Mouse (Mus musculus): ENCODE data around the gene Trappc3l.

Gene Trappc3l

DNA sequence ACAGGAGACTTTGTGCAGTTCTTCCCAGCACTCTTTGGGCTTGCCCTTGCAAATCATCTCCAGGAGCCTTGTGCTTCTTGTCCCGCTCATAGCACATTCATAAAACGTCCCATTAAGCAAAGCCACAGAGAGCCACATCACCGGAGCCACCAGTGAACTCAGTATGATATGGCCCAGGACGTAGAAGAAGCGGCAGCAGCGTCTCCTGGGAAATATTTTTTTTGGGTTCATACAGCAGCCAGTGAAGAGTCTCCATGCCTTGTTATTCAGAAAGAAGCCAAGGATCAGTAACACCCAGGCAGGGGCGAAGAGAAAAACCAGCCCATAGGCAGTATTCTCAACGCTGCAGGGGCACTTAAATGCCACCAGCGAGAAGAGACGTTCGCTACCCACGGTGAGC is 58.6 kb downstream of the Trappc3l start:
- no peak for DNase-seq (ENCODE audit: low read depth)

DNA sequence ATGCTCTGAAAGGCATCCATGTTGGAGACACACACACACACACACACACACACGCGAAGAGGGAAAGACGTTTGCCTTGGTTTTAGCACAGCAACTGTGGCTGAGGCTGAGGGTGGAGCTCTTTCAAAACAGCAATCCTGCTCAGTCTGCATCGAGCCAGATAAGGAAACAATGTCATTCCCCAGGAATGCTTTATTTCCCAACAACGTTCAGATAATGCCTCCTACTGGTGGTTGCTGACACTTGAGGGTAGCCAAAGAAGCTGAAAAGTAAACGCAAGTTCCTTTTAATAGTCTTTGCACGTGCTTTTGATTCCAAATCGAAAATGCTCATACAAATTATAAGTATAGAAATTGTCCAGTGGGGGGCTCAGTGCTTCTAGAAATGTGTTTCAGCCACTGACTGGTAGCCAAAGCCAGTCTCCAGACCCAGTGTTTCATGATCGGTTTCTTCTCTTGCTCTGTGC is 59.1 kb downstream of the Trappc3l start, which contains the start of gene Calhm5:
Gene Calhm5 (minus strand): TSS at position 102 of the 466 bp plus-strand sequence.
- DNase-seq (ENCODE audit: low read depth): peak; percentile 93

DNA sequence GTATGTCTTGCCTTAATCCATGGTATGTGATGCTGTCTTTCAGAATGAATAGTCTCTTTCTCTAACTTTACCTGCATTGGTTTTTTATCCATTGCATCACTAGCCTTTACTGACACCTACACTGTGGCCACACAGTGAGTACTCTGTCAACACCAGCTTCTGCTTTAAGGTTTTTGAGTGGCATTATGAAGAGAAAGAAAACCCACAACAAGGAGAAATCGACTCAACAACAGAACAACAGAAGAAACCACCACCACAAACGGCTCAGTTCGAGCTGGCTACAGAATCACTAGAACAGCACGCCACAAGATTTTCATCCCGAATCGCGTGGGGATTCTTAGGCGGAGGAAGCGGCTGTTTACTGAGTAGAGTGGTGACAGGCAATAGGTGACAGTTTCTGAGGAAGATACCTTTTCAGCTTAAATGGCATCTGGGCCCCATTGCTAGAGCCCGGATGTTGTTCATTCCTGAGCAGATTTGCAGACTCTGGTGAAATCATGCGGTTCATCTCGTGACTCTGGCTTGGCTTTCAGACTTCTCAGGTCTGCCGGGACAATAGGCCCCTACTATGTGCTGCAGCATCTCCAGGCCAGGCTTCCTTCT is 73.6 kb downstream of the Trappc3l start:
- no peak for DNase-seq (ENCODE audit: low read depth)

DNA sequence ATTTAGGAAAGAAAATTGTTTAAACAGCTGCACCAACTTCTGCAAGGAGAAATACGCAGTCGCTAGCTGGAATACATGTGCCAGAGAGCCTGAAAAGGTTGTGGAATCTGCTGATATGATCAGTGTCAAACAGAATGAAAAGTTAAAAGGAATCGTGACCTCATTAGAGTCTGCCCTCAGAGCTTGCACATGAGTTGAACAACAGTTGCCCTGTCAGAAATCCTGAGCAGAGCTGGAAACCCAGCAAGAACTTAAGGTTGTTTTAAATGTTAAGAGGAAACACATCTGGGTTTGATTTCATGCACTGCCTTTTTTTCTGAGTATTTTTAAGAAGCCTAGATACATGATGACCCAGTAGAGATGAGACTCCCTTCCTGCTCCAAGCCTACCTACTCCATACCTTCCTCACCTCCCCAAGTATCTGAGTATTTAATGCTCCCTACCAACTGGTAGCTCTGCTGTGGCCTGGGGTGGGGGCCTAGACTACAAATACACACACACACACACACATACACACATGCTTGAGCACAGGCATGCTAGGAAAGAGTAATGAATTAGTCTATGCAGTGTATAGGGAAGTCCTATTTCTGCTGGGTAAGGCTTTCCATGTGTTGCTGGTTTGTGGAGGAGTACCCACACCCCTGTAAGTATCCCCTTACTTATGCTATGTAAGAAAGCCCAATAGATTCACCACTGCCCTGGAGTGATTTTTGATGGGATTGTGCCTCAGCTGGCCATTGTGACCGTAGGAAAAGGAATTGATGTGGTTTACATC is 74.8 kb downstream of the Trappc3l start:
- DNase-seq (ENCODE audit: low read depth): no peak

DNA sequence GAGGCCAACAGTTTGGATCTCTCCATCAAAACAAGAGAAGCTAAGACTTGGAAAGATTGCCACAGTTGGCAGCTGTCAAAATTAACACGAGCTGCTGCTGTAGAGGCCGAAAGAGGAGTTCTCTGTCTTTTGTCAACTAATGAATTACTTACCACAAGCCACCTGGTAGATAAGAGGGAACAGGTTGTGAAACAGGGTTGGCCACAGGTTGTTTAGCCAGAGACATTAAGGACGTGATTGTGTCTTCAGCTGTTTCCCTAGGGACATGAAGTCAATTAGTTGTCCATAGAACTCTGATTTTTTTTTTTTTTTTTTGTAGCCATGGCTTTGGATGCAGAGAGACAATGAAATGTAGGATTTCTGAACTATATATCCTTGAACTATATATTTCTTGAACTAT is 79.7 kb downstream of the Trappc3l start:
- DNase-seq (ENCODE audit: low read depth): no peak

DNA sequence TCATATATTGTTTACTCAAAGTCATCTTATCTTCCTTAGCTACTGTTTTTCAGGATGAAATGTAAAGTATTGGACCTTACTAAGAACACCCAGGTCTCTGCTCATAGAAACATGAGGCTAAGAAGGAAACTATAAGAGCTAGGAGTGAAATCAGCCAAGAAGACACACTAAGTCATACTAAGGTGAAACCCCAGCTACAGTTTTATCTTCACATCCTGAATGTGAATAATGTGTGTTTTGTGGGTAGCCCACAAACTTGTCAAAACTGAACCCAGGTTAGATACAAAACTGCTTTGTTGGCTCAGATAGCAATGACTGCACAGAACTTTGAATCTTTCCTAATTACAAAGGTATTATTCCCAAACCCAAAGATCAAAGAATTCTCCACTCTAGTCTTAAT is 80.4 kb downstream of the Trappc3l start:
- DNase-seq (ENCODE audit: low read depth): no peak

DNA sequence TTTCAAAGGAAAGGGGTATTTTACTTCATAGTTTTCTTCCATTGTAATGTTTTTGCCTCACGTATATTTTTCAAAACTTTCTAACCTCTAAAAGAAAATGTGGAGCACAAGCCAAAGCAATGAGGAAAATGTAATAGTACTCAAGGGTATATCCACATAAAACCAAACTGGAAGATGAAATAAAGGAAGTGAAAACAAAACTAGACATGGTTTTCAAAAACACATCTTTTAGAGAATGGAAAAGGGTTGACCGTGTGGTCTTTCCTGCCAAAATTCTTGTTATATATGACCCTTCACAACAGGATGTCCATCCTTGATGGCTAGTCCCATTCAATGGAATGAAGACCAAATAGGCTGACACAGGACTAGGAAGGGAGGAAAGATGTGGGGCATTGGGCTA is 81.0 kb downstream of the Trappc3l start:
- no peak for DNase-seq (ENCODE audit: low read depth)

DNA sequence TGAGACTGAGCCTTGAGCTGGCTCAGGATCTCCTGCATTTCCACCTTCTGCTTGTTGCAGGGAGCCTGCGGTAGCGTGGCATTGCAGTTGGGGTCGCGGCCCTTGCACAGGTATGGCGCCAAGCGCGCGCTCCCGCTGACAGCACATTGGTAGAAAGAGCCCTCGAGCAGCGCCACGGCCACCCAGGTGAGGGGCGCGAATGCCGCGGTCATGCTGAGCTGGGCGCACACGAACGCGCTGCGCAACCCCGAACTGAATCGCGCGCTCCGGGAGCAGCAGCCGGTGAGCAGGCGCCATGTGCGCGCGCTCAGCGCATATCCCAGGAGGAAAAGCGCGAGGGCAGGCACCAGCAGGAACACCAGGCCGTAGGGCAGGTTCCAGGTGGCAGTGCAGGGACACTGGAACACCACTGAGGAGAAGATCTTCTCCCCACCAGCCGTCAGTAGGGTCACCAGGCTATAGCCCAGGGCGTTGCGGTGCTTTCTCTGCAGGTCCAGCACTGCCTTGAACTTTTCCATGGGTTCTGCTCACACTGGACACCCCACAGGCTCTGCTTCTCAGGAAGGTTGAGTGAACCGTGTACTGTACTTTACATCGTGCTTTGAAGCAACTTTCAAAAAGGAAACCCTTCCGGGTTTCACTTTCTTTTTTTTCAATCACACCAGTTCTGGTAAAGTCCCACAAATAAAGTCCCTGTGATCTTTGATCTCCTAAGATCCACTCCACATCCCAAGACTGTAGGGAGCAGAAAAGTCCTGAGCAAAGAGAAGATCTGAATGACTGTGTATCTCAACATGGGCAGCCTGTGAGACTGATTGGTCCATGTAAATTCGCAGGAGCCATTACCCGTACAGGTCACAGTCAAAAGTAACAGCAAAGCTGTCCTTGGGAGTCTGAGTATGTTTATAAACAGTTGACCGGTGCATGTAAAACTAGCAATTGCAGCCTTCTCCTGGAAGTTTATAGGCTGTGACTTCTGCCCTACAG is 90.3 kb downstream of the Trappc3l start, which contains the start of gene Calhm6:
Gene Calhm6 (minus strand): TSS at position 593 of the 987 bp plus-strand sequence.
- no peak for DNase-seq (ENCODE audit: low read depth)

DNA sequence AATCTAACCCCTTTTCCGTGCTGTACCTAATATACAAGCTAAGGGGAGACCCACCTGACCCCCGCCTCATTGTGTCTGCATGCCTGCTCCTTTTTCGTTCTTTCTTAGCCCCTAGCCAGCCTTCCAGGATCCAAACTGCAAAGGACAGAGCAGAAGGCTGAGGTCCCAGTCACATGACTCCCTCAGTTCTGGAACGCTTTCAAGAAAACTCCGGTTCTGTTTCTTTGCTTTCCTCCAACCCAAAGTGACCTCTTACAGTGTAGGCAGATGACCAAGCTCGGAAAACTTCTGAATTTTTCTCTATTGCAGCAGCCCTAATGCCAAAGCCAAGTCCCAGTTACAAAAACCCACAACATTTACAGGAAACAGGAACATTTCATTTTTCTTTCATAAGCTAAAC is 91.0 kb downstream of the Trappc3l start:
- peak; percentile 87 for DNase-seq (ENCODE audit: low read depth)

DNA sequence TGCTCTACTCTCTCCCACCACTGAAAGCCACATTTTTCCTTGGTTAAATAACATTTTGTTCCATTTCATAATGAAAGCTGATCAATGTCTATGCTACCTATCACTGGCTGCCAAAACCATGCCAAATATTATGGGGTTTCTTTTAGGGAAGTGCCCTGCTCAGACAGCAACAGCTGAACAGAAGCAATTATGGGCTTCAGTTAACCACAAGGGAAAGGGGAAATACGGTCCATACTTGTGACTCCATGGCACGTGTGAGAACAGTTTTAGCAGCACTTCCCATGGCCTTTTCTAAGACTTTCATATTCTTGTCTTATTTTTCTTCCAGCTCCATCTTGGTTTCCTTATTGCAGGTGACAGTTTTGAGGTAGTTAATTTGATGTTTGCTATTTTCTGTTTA is 94.0 kb downstream of the Trappc3l start:
- peak; percentile 81 for DNase-seq (ENCODE audit: low read depth)

DNA sequence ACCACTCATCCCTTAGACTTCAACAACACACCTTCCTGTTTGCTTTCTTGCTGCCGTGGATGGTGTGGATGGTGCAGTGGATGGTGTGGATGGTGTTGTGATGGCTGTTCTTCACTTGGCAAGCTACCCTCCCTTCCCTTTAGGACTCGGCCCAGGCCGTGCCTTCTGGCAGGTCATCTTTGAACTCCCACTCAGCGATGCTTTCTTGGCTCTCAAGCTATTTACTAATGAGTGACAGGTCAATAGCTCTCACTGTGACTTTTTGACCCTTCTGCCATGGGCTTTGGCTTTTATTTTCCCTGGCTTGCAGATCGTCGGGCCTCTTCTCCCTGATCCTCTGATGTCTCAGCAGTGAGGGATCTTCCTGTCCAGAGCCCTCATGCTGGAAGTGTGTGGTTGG is 99.0 kb downstream of the Trappc3l start:
- no peak for DNase-seq (ENCODE audit: low read depth)

DNA sequence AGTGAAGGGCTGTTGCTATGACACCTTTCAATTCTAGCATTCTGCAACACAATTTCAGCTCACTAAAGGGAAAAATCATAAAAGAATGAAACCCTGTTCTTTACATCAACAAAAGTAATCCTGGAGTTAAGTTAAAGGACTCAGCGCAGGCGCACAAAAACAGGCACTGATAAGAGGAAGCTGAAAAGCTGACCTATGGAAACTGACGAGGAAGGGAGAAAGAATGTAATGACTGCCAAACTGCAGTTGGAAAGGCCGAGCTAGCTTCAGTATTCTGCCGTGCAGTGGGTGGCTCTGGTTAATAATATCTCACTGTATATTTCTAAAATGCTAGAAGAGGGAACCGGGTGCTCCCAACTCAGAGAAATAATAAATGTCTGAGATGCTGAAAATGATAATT is 100.6 kb downstream of the Trappc3l start:
- DNase-seq (ENCODE audit: low read depth): no peak

DNA sequence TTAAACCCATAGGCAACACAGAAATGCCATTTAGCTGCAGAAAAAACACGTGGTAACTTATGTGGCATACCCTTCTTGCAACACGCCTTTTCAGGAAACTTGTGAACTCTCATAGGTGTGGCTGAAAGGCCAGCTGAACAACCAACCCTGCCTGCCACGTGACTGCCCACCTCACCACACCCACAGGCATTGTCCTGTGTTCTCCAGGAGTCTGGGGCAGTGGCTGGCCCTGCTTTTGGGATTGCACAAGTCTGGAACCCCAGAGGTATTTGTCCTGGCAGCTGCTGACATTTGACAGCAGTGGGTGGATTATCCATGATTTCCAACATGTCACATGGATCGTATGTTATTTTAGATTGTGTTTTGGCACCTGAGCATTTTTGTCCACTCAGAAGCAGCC is 102.4 kb downstream of the Trappc3l start:
- peak; percentile 24 for DNase-seq (ENCODE audit: low read depth)

DNA sequence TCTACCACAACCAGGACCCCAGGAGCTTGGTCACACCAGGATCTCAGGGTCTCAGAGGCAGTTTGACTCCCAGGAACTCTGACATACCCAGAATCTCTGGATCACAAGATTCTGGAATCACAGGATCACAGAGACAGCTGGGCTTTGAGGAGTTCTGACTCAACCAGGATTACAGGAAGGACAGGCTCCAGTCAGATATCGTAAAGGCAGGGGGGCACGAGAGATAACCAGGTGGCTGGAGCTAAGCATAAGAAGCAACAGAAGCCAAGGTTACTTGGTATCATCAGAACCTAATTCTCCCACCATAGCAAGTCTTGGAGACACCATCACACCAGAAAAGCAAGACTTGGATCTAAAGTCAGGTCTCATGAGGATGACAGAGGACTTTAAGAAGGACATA is 104.3 kb downstream of the Trappc3l start:
- DNase-seq (ENCODE audit: low read depth): no peak

DNA sequence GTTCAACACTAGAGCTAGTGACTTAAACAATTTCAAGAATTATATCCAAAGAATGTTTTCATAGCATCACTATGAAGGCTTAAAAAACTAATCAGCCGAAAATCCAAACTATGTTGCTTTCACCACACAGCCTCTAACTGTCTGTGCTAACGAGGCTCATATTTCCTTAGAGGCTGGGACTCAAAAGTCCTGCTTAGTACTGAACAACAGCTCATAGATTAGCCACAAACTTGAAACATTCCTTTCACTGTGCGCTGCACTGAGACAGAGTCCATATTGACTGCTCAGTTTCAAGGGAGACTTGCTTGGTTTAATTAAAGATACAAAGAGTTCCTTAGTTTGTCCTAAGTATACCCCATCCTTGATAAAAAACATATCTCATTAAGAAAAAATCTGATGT is 112.4 kb downstream of the Trappc3l start:
- DNase-seq (ENCODE audit: low read depth): no peak

DNA sequence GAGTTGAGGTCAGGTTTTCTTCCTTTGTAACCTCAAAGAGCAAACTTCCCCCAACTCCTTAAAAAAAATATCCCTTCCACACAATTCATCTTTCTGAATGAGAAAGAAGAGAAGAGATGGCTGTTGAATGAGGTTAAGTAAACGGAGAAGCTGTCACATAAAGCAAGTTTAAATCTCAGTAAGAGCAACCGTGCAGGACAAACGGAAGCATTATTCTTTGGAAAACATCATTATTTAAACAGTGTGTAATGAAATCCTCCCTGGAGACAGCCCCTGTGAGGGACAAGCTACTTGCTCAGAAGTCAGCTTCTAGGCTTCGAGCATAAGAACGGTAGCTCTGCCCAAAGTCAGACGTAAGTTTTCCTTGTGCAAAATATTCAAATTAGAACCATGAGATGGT is 113.1 kb downstream of the Trappc3l start:
- DNase-seq (ENCODE audit: low read depth): no peak

DNA sequence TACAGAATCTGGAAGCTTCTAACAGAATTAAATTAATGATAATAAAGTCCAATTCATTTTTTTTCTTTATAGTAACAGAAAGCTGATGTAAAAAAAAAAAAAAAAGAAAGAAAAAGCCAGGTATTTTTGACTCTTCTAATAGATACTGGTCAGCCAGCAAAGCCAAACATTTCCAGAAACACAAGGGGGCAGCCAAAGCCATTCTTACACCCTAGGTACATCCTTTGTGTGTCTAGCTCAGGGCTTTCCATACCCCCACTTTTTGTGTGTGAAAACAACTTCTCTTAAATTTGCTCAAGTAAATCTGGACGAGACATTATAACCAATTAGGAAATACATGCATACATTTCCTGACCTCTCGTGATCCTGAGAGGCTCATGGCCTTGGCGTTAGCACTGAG is 114.4 kb downstream of the Trappc3l start:
- DNase-seq (ENCODE audit: low read depth): no peak

DNA sequence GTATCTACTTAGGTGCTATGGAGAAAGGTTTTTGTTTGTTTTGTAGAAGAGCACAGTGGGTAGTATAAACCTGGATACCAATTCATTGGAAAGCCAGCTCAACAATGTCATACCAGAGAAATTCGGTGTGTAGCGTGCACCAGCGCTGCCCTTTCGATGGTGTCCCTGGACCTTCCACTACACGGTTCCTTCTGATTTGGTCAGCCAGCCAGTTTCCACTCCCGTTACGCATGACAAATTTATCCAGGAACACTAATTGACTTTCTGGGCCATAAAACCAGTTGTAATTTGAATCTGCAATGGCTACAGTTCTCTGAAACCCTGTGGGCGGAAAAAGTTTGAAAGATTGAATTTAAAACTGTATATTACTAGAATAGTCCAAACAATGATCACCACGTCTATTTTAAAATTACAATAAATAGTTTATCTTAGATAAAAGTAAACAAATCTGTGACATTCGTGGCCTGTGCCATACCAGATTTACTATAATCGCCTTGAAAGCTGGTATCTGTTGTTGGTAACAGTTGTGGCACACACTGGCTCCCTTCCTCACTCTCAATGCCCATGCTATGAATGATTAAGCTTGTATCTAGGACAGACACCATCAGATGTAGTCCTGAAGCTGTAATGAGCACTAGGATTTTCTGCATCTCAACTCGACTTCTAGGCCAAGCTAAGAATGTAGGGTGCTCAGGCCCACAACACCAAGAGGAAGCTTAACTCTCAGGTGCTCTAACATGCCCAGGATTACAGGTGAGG is 118.6 kb downstream of the Trappc3l start:
- DNase-seq (ENCODE audit: low read depth): no peak
